Mouse (Mus musculus): Measurements from ENCODE around the gene Cryga.

DNA sequence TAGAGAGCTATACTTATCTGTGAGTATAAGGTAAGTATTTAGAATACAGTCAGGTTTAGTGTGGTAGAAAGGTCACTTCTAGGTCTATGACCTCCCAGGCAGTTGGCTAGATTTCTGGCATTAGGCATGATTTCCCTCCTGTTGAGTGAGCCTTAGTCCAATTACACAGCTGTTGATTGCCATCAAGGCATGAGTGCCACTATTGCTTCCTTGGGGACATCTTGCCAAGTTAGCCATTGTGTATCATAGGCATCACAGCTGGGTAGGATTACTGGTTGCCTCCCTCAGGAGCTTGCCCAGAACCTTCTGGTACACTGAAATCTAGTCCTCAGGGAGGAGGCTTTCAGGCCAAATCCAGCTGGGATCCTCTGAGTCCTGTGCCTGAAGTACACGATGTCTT, 29.7 kb upstream of the Cryga start:
- no peak for TF ChIP-seq POLR2A (IDR thresholded peaks at IDR 0.05; ENCODE audit: insufficient read length, low read depth)
- no peak for TF ChIP-seq USF1 (IDR thresholded peaks at IDR 0.05; ENCODE audit: low read depth)
- no peak for TF ChIP-seq CEBPB (IDR thresholded peaks at IDR 0.05; ENCODE audit: insufficient read depth, poor library complexity, severe bottlenecking)
- no peak for TF ChIP-seq TCF12 (IDR thresholded peaks at IDR 0.05; ENCODE audit: insufficient read depth, poor library complexity, severe bottlenecking)
- no peak for TF ChIP-seq REST (IDR thresholded peaks at IDR 0.05; ENCODE audit: insufficient read depth, insufficient read length)
- no peak for TF ChIP-seq MAX (IDR thresholded peaks at IDR 0.05; ENCODE audit: low read depth)

All from myocyte (in vitro differentiated cells).